Mouse (Mus musculus) Patski (cell line): ENCODE data around the gene Slc5a11. TPM values are rescaled to one million over a fixed set of nuclear protein-coding genes. Genes with fewer than 3 reads are reported as not detected.
A peak's percentile ranks its signal among the peaks of the same experiment; 100 is the strongest.

Source experiments
- ATAC-seq: fragments of 100-300 bp; one replicate; pipeline ENCODE4 v1.8.0; 2021
- CTCF ChIA-PET: fragments of 350-600 bp; sonication (Branson Sonifier 250); formaldehyde crosslinking; loops from one replicate; lab custom pipeline; 2022; ENCODE audit warnings: inconsistent platforms; lab: Charles Lee
- POLR2A ChIA-PET: fragments of 350-600 bp; sonication (Branson Sonifier 250); formaldehyde crosslinking; loops from one replicate; lab custom pipeline; 2022; ENCODE audit warnings: antibody characterized with exemption, inconsistent platforms; lab: Charles Lee
- DNase-seq: peaks from one replicate; pipeline ENCODE4 v3.0.0-alpha.2; 2011; ENCODE audit warnings: low read depth, low spot score
- H3K27me3 ChIP-seq: fragments of 371-371 bp; one replicate; pipeline ENCODE4 v1.5.1; 2021
- CTCF ChIP-seq: fragments of 100-300 bp; IDR thresholded peaks from one replicate; pipeline ENCODE4 v1.5.1; 2021
- in situ Hi-C: fragments of 300-500 bp; cut with MboI; formaldehyde crosslinking; loops from 3 replicates; pipeline ENCODE4 v1.11.1; 2018; ENCODE audit warnings: low pct_unique_long_range_greater_than_20kb, mixed read lengths
- polyA plus RNA-seq: library from polyadenylated mRNA; unstranded; gene quantifications from one replicate; pipeline ENCODE4 v1.2.3, GENCODE M21; 2021

The Slc5a11 gene
- polyA plus RNA-seq, 1 experiment from 2014 or later: not detected

DNA sequence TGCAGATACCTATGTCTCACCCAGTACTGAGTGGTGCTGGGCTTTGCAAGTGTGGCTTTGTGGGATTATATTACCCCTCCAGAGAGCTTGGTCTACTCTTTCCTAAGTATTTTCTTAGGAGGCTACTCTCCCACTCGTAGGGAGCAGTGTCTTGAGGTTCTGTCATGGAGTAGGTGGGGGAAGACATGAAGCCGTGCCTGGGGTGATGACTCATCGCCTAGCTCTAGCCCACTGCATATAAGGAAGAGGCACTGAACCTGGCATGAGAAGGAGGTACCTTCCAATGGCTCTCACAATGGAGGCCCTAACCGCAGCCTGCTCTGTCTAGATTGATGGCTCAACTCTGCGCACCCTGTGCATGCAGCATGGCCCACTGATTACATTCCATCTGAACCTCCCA is 22.8 kb upstream of the Slc5a11 start:
- CTCF ChIA-PET: no interaction called here
- in situ Hi-C loops: no loop called here
- ATAC-seq (no peak), DNase-seq (no peak)
- TF ChIP-seq CTCF: no peak
- H3K27me3 ChIP-seq: no peaks in the 10 kb centered on the region
- POLR2A ChIA-PET: interaction anchor here (0.5 kb wide), 1 partner anchor 211 kb away, joined by 4 read pairs; no protein-coding TSS in a partner anchor

DNA sequence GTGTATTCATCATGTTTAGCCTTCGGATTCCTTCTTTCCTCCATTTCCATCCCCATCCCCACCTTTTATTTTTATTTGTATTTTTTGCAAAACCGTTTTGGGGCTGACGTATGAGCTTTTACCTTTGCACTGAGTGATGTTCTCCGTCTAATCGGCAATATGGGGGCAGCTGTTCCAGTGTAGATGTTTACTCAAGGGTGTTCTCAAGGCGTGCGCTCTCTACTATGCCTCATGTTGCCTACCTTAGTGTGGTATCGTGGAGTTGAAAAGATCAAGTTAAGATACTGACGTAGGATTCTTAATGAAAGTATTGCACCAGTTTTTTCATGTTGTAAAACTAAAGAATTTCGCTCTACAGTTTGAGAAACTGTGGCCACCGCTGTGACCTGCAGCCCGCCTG is 21.4 kb upstream of the Slc5a11 start:
- no peak for ATAC-seq
- ChIA-PET POLR2A (no interaction called here), CTCF (no interaction called here)
- H3K27me3 ChIP-seq: no peaks in the 10 kb centered on the region
- TF ChIP-seq CTCF: no peak
- in situ Hi-C loops: no loop called here
- DNase-seq: no peak

DNA sequence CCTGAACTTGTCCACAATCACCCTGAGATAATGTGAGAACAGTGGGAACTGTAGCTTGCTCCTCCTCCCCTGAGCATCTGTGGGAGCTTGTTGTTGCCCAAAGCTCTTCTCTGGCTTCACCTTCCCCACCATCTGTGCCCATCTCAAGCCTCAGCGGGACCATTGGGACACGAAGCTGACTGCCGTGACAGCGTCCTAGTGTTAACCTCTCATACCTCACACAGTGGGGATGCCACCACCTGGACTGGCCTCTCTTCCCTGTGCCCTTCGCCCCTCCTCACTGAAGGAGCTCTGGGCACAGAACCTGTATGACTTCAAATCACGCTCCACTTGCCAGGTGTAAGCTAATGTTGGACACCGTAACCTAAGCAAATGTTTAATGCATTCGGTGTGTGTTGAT is 19.9 kb upstream of the Slc5a11 start:
- POLR2A ChIA-PET: no interaction called here
- CTCF ChIA-PET: interaction anchor here (0.6 to 1.1 kb wide), 3 partner anchors 9 to 204 kb away, joined by 3 to 4 read pairs (median 4); no protein-coding TSS in a partner anchor

DNA sequence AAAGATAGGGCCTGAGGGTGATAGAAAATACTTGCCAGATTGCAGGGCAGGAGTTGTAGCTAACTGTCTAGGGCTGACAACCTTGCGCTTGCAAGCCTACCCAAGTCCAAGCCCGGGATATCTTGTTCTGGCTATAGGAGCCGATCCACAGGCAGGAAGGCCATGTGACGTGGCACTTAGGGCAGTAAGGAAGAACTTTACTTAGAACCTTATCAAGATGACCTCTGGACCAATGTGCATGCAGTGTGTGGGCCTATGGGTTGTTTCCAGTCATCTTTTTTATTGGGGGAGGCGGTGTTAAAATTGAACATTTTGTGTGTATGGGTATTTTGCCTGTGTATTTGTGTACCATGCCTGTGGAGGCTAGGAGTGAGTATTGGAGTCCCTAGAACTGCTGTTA is 18.1 kb upstream of the Slc5a11 start:
- DNase-seq (no peak), ATAC-seq (no peak)
- no peaks in the 10 kb centered on the region for H3K27me3 ChIP-seq
- ChIA-PET CTCF (no interaction called here), POLR2A (interaction anchor here (0.5 kb wide), 1 partner anchor 245 kb away, joined by 3 read pairs; no protein-coding TSS in a partner anchor)
- in situ Hi-C loops: no loop called here
- TF ChIP-seq CTCF: no peak

More for the DNA sequence above, 19.9 kb upstream of the Slc5a11 start:
- no peaks in the 10 kb centered on the region for H3K27me3 ChIP-seq
- no peak for ATAC-seq
- no peak for DNase-seq
- in situ Hi-C loops: no loop called here
- TF ChIP-seq CTCF: no peak

DNA sequence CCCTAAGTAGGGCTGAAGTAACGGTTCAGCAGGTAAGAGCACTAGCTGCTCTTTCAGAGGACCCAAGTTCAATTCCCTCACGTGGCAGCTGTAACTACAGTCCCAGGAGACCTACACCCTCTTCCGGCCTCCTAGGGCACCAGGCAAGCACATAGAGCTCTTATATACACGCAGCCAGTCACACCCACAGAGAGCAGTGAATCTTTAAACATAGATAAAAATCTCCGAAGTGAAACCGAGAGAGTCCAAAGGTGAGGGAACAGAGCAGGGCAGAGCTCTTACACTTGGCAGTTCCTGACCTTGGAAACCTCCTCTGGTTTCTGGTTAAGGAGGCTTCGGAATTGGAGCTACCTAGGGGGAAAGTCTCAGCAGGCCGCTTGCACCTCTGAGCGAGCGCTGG is 15.9 kb upstream of the Slc5a11 start:
- TF ChIP-seq CTCF: no peak
- no peaks in the 10 kb centered on the region for H3K27me3 ChIP-seq
- DNase-seq: no peak
- ChIA-PET POLR2A (no interaction called here), CTCF (interaction anchor here (1.1 kb wide), 1 partner anchor 200 kb away, joined by 5 read pairs; no protein-coding TSS in a partner anchor)
- ATAC-seq: no peak
- in situ Hi-C loops: no loop called here

DNA sequence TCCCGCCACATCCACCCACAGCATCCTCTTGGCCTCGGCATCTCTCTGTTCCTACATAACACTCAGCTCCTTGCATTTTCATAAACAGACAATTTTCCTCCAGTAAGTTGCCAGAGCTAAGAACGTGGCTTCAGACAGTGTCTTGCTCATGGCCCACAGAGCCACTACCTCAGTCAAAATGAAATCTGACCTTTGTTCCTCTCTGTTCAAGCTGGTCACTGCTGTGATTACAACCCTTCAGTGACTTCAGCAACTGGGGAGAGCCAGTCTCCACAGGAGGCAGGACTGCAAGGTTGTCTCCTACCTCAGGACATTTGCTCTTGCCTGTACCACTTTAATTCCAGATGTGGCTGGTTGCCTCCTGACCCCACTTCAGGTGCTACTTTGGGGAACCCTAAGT is 15.4 kb upstream of the Slc5a11 start:
- H3K27me3 ChIP-seq: no peaks in the 10 kb centered on the region
- ChIA-PET CTCF (interaction anchor here (1.1 kb wide), 1 partner anchor 200 kb away, joined by 5 read pairs; no protein-coding TSS in a partner anchor), POLR2A (no interaction called here)
- in situ Hi-C loops: no loop called here
- DNase-seq (no peak), ATAC-seq (no peak)
- no peak for TF ChIP-seq CTCF

DNA sequence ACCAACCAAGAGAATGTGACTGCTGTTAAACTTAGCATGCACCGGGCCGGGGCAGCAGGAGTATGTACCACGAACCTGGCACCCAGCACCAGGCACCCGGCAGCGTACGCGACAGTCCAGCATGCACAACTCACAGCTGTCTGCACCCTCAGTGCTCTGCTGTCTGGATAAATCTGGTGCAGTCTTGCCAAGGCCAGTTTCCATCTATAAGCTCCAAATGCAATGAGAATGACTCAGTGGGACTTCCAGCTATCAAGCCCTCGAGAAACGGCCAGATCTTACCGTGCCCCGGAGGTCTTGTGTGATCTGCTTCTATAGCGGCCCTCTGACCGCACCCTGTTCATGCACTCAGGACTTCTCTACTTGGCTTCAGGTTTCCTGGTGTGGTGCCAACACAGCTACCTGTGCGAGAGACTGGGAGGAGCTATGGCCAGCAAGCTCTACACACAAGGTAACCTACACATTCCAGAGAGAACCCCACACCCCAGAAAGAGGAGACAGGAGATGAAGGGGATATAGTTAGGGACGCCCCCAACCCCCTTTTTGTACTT is 14.8 kb upstream of the Slc5a11 start:
- TF ChIP-seq CTCF: no peak
- DNase-seq (no peak), ATAC-seq (no peak)
- in situ Hi-C loops: no loop called here
- CTCF ChIA-PET: interaction anchor here (0.5 to 1.1 kb wide), 3 partner anchors 159 to 265 kb away, joined by 3 to 5 read pairs (median 3); no protein-coding TSS in a partner anchor
- H3K27me3 ChIP-seq: no peaks in the 10 kb centered on the region
- POLR2A ChIA-PET: interaction anchor here (0.6 kb wide), 1 partner anchor 180 kb away, joined by 3 read pairs; no protein-coding TSS in a partner anchor

DNA sequence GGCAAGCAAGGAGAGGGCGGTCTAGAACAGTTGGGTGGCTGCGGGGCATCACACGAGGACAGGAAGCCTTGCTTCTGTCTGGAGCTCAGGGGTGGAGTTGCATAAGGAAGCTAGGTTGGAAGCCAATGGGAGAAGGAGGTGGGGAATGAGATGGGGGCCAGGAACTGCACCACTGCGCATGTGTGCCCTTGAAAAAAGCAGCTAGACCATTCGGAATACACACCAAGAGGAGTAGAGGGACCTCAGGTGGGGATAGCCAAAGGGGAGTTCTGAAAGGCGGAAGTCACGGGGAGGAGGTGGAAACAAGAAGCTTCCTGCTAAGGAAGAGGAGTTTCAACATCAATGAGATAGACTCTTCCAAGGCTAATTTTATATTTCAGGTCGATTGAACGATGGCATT is 13.9 kb upstream of the Slc5a11 start:
- ATAC-seq (no peak), DNase-seq (no peak)
- ChIA-PET POLR2A (interaction anchor here (0.6 to 1.2 kb wide), 2 partner anchors 14 to 189 kb away, joined by 8 to 12 read pairs; no protein-coding TSS in a partner anchor), CTCF (interaction anchor here (1.1 kb wide), 1 partner anchor 264 kb away, joined by 3 read pairs; no protein-coding TSS in a partner anchor)
- in situ Hi-C loops: no loop called here
- no peaks in the 10 kb centered on the region for H3K27me3 ChIP-seq
- TF ChIP-seq CTCF: no peak

DNA sequence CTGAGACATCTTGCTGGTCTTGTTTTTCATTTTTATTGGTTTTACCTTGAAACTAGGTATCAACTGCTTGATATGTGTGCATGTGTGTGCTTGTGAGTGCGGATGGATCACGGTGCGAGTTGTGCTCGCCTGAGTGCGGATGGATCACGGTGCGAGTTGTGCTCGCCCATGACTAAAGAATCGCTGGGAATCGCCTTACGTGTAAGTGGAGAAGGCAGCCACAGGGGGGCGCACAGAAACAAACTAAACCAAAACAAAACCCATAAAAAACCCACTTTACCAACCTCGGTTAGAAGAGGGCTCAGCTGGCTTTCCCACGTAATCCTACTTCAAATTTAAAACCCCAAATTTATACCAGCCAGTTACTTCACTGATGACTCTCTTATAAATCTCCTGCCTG is 9.3 kb upstream of the Slc5a11 start:
- in situ Hi-C loops: loop anchor here (5.0 kb wide), 2 partner anchors 182 to 262 kb away; no protein-coding TSS in a partner anchor
- CTCF ChIA-PET: interaction anchor here (0.6 to 2.1 kb wide), 6 partner anchors 10 to 261 kb away, joined by 3 to 10 read pairs (median 4); partner anchors contain the start of gene Aqp8
- POLR2A ChIA-PET: no interaction called here
- no peak for DNase-seq
- H3K27me3 ChIP-seq: no peaks in the 10 kb centered on the region
- peak; percentile 39 for ATAC-seq
- peak; percentile 79 for TF ChIP-seq CTCF

DNA sequence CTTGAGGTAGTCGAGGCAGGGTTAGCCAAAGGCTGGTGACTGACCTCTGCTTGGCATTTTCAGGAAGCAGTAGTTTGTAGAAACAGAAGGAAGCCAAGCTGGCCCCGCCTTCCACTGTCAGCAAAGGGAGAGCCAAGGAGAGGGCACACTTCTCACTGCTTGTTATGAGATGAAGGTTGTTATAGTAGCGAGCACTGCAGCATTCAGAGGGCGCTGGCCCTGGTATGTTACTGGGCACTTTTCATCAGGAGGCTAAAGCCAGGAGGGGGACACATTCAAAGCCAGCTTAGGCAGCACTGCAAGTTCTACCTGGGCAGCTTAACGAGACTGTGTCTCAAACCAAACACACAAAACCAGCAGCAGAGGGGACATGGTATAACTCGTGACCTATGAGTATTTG is 7.0 kb upstream of the Slc5a11 start:
- TF ChIP-seq CTCF: no peak
- in situ Hi-C loops: loop anchor here (5.0 kb wide), 2 partner anchors 180 to 260 kb away; no protein-coding TSS in a partner anchor
- ChIA-PET CTCF (no interaction called here), POLR2A (interaction anchor here (1.0 kb wide), 1 partner anchor 292 kb away, joined by 3 read pairs; the partner anchor contains the start of gene Zkscan2)
- H3K27me3 ChIP-seq: no peaks in the 10 kb centered on the region
- ATAC-seq: no peak
- DNase-seq: no peak

DNA sequence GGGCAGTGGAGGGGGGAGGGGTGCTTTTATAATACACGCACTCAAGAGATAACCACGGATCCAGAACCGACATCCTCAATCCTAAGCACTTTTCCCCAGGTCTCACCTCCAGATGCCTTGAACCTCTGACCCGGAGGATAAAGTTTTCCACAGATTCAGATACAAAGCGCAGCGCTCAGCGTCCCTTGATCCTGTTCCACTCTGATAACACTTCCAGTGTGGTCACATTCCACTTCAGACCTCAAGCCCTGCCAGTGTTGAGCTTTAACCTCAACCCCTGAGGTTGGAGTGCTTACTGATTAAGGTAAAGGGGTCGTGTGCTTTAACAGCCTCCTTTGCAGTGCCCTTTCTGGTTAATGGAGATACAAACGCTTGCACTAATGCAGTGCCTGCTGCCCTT is 4.7 kb upstream of the Slc5a11 start:
- H3K27me3 ChIP-seq: no peaks in the 10 kb centered on the region
- TF ChIP-seq CTCF: no peak

More for the DNA sequence above, 4.7 kb upstream of the Slc5a11 start:
- CTCF ChIA-PET: no interaction called here
- in situ Hi-C loops: loop anchor here (5.0 kb wide), 2 partner anchors 177 to 257 kb away; no protein-coding TSS in a partner anchor
- ATAC-seq: no peak
- POLR2A ChIA-PET: no interaction called here
- DNase-seq: no peak
